Mouse (Mus musculus): Measurements from ENCODE around the gene Mc3r. TPM values are rescaled to one million over a fixed set of nuclear protein-coding genes. Genes with fewer than 3 reads are reported as not detected.

The Mc3r gene
- polyA plus RNA-seq, 1 experiment from 2014 or later = not detected

DNA sequence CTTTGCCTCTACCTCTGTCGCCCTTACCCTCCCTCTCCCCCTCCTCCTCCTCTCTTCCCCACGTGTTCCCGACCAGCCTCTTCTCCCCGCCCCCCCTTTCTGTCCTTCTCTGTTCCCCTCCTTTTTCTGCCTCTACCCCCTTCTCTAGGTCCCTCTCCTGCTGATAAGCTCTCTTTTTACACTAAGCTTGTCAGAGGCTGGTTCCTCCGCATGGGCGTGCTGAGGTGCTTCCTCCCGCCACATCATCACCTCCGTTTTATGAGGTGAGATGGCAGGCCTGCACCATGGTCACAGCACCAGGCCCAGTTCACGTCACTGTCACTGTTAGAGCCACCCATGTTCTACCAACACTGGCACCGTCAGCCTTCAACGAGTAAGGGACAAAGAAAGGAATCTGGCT, 40.7 kb downstream of the Mc3r start:
- DNase-seq (ENCODE audit: low spot score, missing footprints) = no peak
- Histone ChIP-seq H3K9ac (ENCODE audit: low read length) (no peak overlapping the region), H3K36me3 (ENCODE audit: control insufficient read depth, insufficient read depth, low read length) (no peaks in the 10 kb centered on the region), H3K4me1 (ENCODE audit: control insufficient read depth, insufficient read depth, low read length) (peaks cover 6% of the 10 kb centered on the region; the same call in 1 of the 2 replicates), H3K9me3 (ENCODE audit: control insufficient read depth, low read length) (no peaks in the 10 kb centered on the region), H3K4me2 (no peak overlapping the region), H3K4me3 (ENCODE audit: low read depth, low read length) (no peak overlapping the region), H3K27me3 (ENCODE audit: control insufficient read depth, insufficient read depth, low read length) (no peaks in the 10 kb centered on the region), H3K27ac (ENCODE audit: low read depth, low read length) (no peak overlapping the region)
- ATAC-seq (ENCODE audit: low FRiP score) = 0 out of 2 replicates have a peak, but pooled peaks have one; percentile 19
- 41% methylated on average over 10 of the region's 11 CpGs for WGBS

- WGBS = 27% methylated on average over 1 of the region's 1 CpGs
- Histone ChIP-seq H3K4me2 (no peak overlapping the region), H3K9me3 (ENCODE audit: control insufficient read depth, low read length) (no peaks in the 10 kb centered on the region), H3K36me3 (ENCODE audit: control insufficient read depth, insufficient read depth, low read length) (no peaks in the 10 kb centered on the region), H3K9ac (ENCODE audit: low read length) (no peak overlapping the region), H3K27ac (ENCODE audit: low read depth, low read length) (no peak overlapping the region), H3K4me1 (ENCODE audit: control insufficient read depth, insufficient read depth, low read length) (peaks cover 6% of the 10 kb centered on the region; the same call in 1 of the 2 replicates), H3K27me3 (ENCODE audit: control insufficient read depth, insufficient read depth, low read length) (no peaks in the 10 kb centered on the region), H3K4me3 (ENCODE audit: low read depth, low read length) (no peak overlapping the region)
- ATAC-seq (ENCODE audit: low FRiP score) (no peak), DNase-seq (ENCODE audit: low spot score, missing footprints) (no peak)
Observed at GRCm38 (mm10) chr2:172289632-172290031, 41.3 kb downstream of the Mc3r start.

GRCm38 (mm10) chr2:172290474-172290873, 42.2 kb downstream of the Mc3r start:
- Histone ChIP-seq H3K9ac (ENCODE audit: low read length) (no peak overlapping the region), H3K4me1 (ENCODE audit: control insufficient read depth, insufficient read depth, low read length) (peaks cover 6% of the 10 kb centered on the region; the same call in 1 of the 2 replicates), H3K36me3 (ENCODE audit: control insufficient read depth, insufficient read depth, low read length) (no peaks in the 10 kb centered on the region), H3K27ac (ENCODE audit: low read depth, low read length) (no peak overlapping the region), H3K4me2 (no peak overlapping the region), H3K27me3 (ENCODE audit: control insufficient read depth, insufficient read depth, low read length) (no peaks in the 10 kb centered on the region), H3K4me3 (ENCODE audit: low read depth, low read length) (no peak overlapping the region), H3K9me3 (ENCODE audit: control insufficient read depth, low read length) (no peaks in the 10 kb centered on the region)
- no peak for ATAC-seq (ENCODE audit: low FRiP score)
- DNase-seq (ENCODE audit: low spot score, missing footprints) = no peak
- WGBS = 83% methylated on average over 11 of the region's 11 CpGs

DNA sequence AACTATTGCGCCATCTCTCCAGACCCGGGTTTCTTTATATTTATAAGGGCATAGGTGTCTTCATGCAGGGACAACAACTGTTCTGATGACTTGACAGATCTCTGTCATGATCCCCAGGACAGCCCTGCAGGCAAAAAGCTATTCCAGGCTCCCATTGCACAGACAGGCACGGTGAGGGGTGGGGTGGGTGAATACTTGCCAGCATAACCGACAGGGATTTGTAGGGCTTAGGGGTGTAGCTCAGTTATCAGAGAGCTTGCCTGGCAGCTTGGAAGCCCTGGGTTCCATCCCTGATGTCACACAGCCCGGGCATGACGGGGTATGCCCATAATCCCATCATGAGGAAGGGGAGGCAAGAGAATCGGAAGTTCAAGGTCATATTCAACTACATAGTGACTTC, 42.7 kb downstream of the Mc3r start:
- Histone ChIP-seq H3K9me3 (ENCODE audit: control insufficient read depth, low read length) (no peaks in the 10 kb centered on the region), H3K27me3 (ENCODE audit: control insufficient read depth, insufficient read depth, low read length) (no peaks in the 10 kb centered on the region), H3K9ac (ENCODE audit: low read length) (no peak overlapping the region), H3K4me3 (ENCODE audit: low read depth, low read length) (no peak overlapping the region), H3K4me1 (ENCODE audit: control insufficient read depth, insufficient read depth, low read length) (peaks cover 6% of the 10 kb centered on the region; the same call in 1 of the 2 replicates), H3K27ac (ENCODE audit: low read depth, low read length) (no peak overlapping the region), H3K36me3 (ENCODE audit: control insufficient read depth, insufficient read depth, low read length) (no peaks in the 10 kb centered on the region), H3K4me2 (no peak overlapping the region)
- 91% methylated on average over 7 of the region's 7 CpGs for WGBS
- ATAC-seq (ENCODE audit: low FRiP score) = no peak
- no peak for DNase-seq (ENCODE audit: low spot score, missing footprints)

GRCm38 (mm10) chr2:172291755-172292524, 43.6 kb downstream of the Mc3r start:
- H3K27me3 ChIP-seq (ENCODE audit: control insufficient read depth, insufficient read depth, low read length) = no peaks in the 10 kb centered on the region
- 93% methylated on average over 14 of the region's 14 CpGs for WGBS
- peaks cover 6% of the 10 kb centered on the region; the same call in 1 of the 2 replicates for H3K4me1 ChIP-seq (ENCODE audit: control insufficient read depth, insufficient read depth, low read length)
- no peaks in the 10 kb centered on the region for H3K36me3 ChIP-seq (ENCODE audit: control insufficient read depth, insufficient read depth, low read length)
- H3K9me3 ChIP-seq (ENCODE audit: control insufficient read depth, low read length) = no peaks in the 10 kb centered on the region
- DNase-seq (ENCODE audit: low spot score, missing footprints) (no peak), ATAC-seq (ENCODE audit: low FRiP score) (no peak)
- no peak overlapping the region for H3K4me3 ChIP-seq (ENCODE audit: low read depth, low read length)
- H3K4me2 ChIP-seq = no peak overlapping the region
- H3K27ac ChIP-seq (ENCODE audit: low read depth, low read length) = no peak overlapping the region
- no peak overlapping the region for H3K9ac ChIP-seq (ENCODE audit: low read length)

- Histone ChIP-seq H3K9ac (ENCODE audit: low read length) (no peak overlapping the region), H3K9me3 (ENCODE audit: control insufficient read depth, low read length) (no peaks in the 10 kb centered on the region), H3K4me2 (no peak overlapping the region), H3K27me3 (ENCODE audit: control insufficient read depth, insufficient read depth, low read length) (no peaks in the 10 kb centered on the region), H3K27ac (ENCODE audit: low read depth, low read length) (no peak overlapping the region), H3K4me3 (ENCODE audit: low read depth, low read length) (no peak overlapping the region), H3K4me1 (ENCODE audit: control insufficient read depth, insufficient read depth, low read length) (peaks cover 6% of the 10 kb centered on the region; the same call in 1 of the 2 replicates), H3K36me3 (ENCODE audit: control insufficient read depth, insufficient read depth, low read length) (no peaks in the 10 kb centered on the region)
- 47% methylated on average over 14 of the region's 14 CpGs for WGBS
- ATAC-seq (ENCODE audit: low FRiP score) (peak; percentile 45), DNase-seq (ENCODE audit: low spot score, missing footprints) (peak; percentile 88)
Observed at GRCm38 (mm10) chr2:172292525-172293405, 44.5 kb downstream of the Mc3r start.

DNA sequence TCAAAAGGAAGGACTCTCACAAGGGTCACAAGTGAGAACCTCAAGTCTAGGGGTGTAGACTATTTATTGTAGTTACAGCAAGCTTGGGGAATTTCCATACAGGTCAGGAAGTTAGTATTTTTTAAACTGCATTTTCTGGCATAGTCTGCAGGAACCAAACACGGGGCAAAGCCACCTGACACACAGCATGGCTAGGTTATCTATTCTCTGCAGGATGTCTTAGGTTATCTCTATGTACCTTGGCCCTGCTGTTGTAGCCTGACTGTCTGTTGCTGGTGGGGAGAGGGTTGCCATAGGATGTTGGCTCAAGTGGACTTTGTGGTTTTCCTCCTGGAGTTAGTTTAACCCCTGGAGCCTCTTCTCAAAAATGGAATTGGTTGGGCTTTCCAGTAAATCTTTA, 49.8 kb downstream of the Mc3r start:
- no peak overlapping the region for H3K9ac ChIP-seq (ENCODE audit: low read length)
- H3K27me3 ChIP-seq (ENCODE audit: control insufficient read depth, insufficient read depth, low read length) = no peaks in the 10 kb centered on the region
- H3K36me3 ChIP-seq (ENCODE audit: control insufficient read depth, insufficient read depth, low read length) = no peaks in the 10 kb centered on the region
- no peak for DNase-seq (ENCODE audit: low spot score, missing footprints)
- H3K4me1 ChIP-seq (ENCODE audit: control insufficient read depth, insufficient read depth, low read length) = peaks cover 10% of the 10 kb centered on the region
- no peaks in the 10 kb centered on the region for H3K9me3 ChIP-seq (ENCODE audit: control insufficient read depth, low read length)
- no peak overlapping the region for H3K4me2 ChIP-seq
- H3K27ac ChIP-seq (ENCODE audit: low read depth, low read length) = no peak overlapping the region
- WGBS = 63% methylated on average over 1 of the region's 1 CpGs
- no peak overlapping the region for H3K4me3 ChIP-seq (ENCODE audit: low read depth, low read length)
- no peak for ATAC-seq (ENCODE audit: low FRiP score)

- Histone ChIP-seq H3K27me3 (ENCODE audit: control insufficient read depth, insufficient read depth, low read length) (no peaks in the 10 kb centered on the region), H3K4me2 (no peak overlapping the region), H3K36me3 (ENCODE audit: control insufficient read depth, insufficient read depth, low read length) (no peaks in the 10 kb centered on the region), H3K4me3 (ENCODE audit: low read depth, low read length) (no peak overlapping the region), H3K27ac (ENCODE audit: low read depth, low read length) (no peak overlapping the region), H3K9me3 (ENCODE audit: control insufficient read depth, low read length) (no peaks in the 10 kb centered on the region), H3K9ac (ENCODE audit: low read length) (no peak overlapping the region), H3K4me1 (ENCODE audit: control insufficient read depth, insufficient read depth, low read length) (peaks cover 10% of the 10 kb centered on the region)
- DNase-seq (ENCODE audit: low spot score, missing footprints) = no peak
- WGBS = 28% methylated on average over 1 of the region's 1 CpGs
- no peak for ATAC-seq (ENCODE audit: low FRiP score)
Observed at GRCm38 (mm10) chr2:172298542-172298941, 50.2 kb downstream of the Mc3r start.

Measured in midbrain, embryonic 11.5 days (tissue).